Mouse (Mus musculus) limb, embryonic 12.5 days (tissue): ENCODE measurements at regions not wholly inside any gene's neighbourhood (a gene's known extent, or its start where the extent isn't known, plus 50 kb on each side); places are given as distances from the start of the nearest gene placed in this dataset.
"Not testable (repeated sequence)": the region's sequence is repeated elsewhere in the genome, so short reads cannot be mapped to it uniquely, and the experiment has no call there.

Source experiments
- ATAC-seq: fragments of 200-750 bp; cut with Nextera tagmentation; 2 replicates; pipeline ENCODE4 v1.8.0; 2017; ENCODE audit warnings: low read depth, moderate TSS enrichment; ENCODE audit not compliant: insufficient number of reproducible peaks, insufficient read depth, low FRiP score, low TSS enrichment
- H3K27ac ChIP-seq: fragments of 300-500 bp; sonication (generic); 2 replicates; pipeline ENCODE4 v1.5.1; 2016; ENCODE audit warnings: mild to moderate bottlenecking, moderate library complexity
- H3K27me3 ChIP-seq: fragments of 300-500 bp; sonication (generic); 2 replicates; pipeline ENCODE4 v1.6.1; 2016; ENCODE audit warnings: mild to moderate bottlenecking, moderate library complexity
- H3K36me3 ChIP-seq: fragments of 300-500 bp; sonication (generic); 2 replicates; pipeline ENCODE4 v1.6.1; 2016; ENCODE audit warnings: mild to moderate bottlenecking, moderate library complexity
- H3K4me1 ChIP-seq: fragments of 300-500 bp; sonication (generic); replicated peaks from 2 replicates; pipeline ENCODE4 v1.6.1; 2016
- H3K4me2 ChIP-seq: fragments of 300-500 bp; sonication (generic); 2 replicates; pipeline ENCODE4 v1.6.1; 2016; ENCODE audit warnings: mild to moderate bottlenecking, moderate library complexity
- H3K4me3 ChIP-seq: fragments of 300-500 bp; sonication (generic); replicated peaks from 2 replicates; pipeline ENCODE4 v1.5.1; 2016; ENCODE audit warnings: mild to moderate bottlenecking
- H3K9ac ChIP-seq: fragments of 300-500 bp; sonication (generic); replicated peaks from 2 replicates; pipeline ENCODE4 v1.6.1; 2016; ENCODE audit warnings: mild to moderate bottlenecking, moderate library complexity
- H3K9me3 ChIP-seq: fragments of 300-500 bp; sonication (generic); 2 replicates; pipeline ENCODE4 v1.6.1; 2016; ENCODE audit warnings: mild to moderate bottlenecking, moderate library complexity
- WGBS: fragments of 180-500 bp; shearing (Covaris S2); methylation state at CpG from one replicate; pipeline ENCODE4 v1.1.7; 2016; 5-methylcytosine and 5-hydroxymethylcytosine counted together

DNA sequence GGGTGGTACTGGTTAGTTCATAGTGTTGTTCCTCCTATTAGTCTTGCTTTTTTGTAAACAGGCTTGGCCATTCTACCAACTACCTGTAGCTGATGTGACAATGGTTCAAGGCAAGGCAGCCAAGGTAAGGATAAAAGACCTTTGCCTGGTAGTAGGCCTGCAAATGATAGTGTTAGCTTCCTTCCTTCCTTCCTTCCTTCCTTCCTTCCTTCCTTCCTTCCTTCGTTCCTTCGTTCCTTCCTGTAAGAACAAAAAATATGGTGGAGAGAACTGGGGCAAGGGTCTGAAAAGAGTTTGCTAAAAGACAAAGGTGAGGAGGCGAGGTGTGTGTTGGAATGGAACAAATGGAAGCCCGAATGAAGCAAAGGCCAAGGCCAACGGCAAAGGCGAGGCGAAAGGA lies 84.8 kb upstream of the Ezh2 start:
- H3K4me3 ChIP-seq, H3K4me2 ChIP-seq, H3K36me3 ChIP-seq, H3K9ac ChIP-seq, H3K27ac ChIP-seq, H3K9me3 ChIP-seq, H3K4me1 ChIP-seq, ATAC-seq, H3K27me3 ChIP-seq: not testable (repeated sequence)
- 70% methylated on average over 2 of the region's 7 CpGs for WGBS

DNA sequence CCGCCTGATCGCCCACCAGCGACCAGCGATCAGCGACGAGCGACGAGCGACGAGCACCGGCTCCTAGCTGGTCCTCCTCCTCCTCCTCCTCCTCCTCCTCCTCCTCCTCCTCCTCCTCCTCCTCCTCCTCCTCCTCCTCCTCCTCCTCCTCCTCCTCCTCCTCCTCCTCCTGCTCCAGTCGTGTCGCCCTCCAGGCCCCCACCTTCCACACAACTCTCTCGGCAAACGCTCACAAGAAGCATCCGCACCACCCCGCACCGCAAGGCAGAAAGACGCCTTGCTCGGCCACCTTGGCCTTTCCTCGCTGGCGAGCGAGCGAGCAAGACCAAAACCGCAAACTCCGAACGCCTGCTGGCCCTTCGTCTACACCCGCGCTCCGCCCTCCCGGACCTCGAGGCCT lies 77.6 kb upstream of the Ezh2 start:
- H3K4me3 ChIP-seq: peak overlapping the region; percentile 40
- peak overlapping the region; percentile 54 for H3K4me2 ChIP-seq
- not testable (repeated sequence) for H3K27ac ChIP-seq, ATAC-seq, H3K9ac ChIP-seq, H3K27me3 ChIP-seq, H3K36me3 ChIP-seq, H3K4me1 ChIP-seq, H3K9me3 ChIP-seq
- WGBS: 11% methylated on average over 15 of the region's 33 CpGs

DNA sequence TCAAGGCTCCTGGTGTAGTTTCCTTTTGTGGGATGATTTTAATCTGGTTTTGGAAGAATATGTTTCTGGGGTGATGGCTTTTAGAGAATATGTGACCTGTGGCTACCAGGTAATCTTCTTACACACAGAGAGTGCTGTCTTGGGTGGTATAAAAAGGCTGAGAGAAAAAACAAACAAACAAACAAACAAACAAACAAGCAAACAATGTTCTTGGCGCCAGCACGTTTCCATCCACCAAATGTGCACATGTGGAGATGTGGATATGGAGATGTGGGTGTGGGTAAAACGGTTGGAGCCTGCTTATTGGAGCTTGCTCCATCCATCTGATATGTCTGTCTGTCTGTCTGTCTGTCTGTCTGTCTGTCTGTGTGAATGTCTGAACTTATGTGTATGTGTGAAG lies 57.7 kb upstream of the Ezh2 start:
- WGBS: 66% methylated on average over 3 of the region's 3 CpGs
- not testable (repeated sequence) for H3K4me2 ChIP-seq, H3K27ac ChIP-seq, H3K36me3 ChIP-seq, H3K9ac ChIP-seq, H3K4me3 ChIP-seq, H3K4me1 ChIP-seq, H3K9me3 ChIP-seq, ATAC-seq
- H3K27me3 ChIP-seq: peaks cover 10% of the 10 kb centered on the region; the same call in 1 of the 2 replicates

DNA sequence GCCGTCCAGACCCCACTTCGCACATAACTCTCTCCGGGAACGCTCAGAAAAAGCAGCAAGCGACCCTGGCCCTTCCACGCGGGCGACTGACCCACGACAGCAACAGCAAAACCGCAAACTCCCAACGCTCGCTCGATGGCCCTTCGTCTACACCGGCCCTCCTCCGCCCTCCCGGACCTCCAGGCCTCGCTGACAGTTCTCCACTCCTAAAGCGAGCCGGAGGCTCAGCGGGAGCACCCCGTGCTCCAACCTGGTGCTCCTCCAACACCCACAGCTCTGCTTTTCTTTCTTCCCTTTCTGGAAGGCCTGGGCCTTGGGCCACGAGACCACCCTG lies 56.2 kb upstream of the Ezh2 start:
- Histone ChIP-seq H3K9ac (peak overlapping the region; percentile 69), H3K27ac (0 out of 2 replicates have a peak overlapping the region, but pooled peaks have one; percentile 57), H3K4me3 (peak overlapping the region; percentile 60), H3K27me3 (peaks cover 10% of the 10 kb centered on the region; the same call in 1 of the 2 replicates), H3K4me2 (peak overlapping the region; percentile 76)
- H3K4me1 ChIP-seq, H3K36me3 ChIP-seq, H3K9me3 ChIP-seq, ATAC-seq: not testable (repeated sequence)
- 2% methylated on average over 22 of the region's 23 CpGs for WGBS

DNA sequence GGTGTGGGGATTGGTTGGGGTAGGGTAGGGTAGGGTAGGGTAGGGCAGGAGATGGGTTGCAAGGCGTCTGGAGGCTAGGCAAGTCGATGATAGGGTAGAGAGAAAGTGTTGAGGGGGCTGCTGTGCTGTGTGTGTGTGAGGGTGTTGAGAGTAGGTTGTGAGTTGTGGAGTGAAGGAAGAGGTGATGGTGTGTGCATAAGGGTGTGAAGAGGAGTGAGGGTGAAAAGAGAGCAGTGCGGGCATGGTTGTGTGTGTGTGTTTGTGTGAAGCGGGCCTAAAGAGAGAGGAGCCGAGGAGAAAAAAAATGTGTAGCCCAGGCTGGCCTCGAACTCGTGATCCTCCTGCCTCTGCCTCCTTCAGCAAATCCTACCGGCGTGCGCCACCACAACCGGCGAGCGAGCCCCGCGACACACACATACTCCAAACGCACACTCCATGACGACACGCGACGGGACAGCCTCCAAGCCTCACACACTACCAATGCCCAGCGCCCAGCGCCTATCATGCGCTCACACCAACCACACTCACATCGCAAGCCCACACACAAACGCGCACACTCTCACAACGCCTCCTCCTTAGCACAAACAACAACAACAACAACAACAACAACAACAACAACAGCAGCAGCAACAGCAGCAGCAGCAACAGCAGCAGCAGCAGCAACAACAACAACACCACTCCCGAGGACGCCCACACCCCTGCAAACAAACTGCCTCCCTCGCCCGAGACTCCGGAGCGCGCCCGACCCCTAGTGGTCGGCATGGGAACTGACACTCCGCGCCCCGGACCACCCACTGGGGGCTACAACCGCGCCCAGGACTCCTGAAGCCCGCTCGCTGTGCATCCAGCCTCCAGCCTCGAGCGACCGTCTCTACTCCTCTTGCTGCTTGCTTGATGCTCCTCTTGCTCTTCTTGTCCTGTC lies 55.6 kb upstream of the Ezh2 start:
- H3K27me3 ChIP-seq: peaks cover 10% of the 10 kb centered on the region; the same call in 1 of the 2 replicates
- no peaks in the 10 kb centered on the region for H3K36me3 ChIP-seq
- peak overlapping the region; percentile 69 for H3K9ac ChIP-seq
- ATAC-seq: peak; percentile 98
- WGBS: 3% methylated on average over 46 of the region's 46 CpGs
- no peaks in the 10 kb centered on the region for H3K9me3 ChIP-seq
- peak overlapping the region; percentile 76 for H3K4me2 ChIP-seq
- peak overlapping the region; percentile 57; the same call in 1 of the 2 replicates for H3K27ac ChIP-seq
- peak overlapping the region; percentile 60 for H3K4me3 ChIP-seq
- H3K4me1 ChIP-seq: no peaks in the 10 kb centered on the region

DNA sequence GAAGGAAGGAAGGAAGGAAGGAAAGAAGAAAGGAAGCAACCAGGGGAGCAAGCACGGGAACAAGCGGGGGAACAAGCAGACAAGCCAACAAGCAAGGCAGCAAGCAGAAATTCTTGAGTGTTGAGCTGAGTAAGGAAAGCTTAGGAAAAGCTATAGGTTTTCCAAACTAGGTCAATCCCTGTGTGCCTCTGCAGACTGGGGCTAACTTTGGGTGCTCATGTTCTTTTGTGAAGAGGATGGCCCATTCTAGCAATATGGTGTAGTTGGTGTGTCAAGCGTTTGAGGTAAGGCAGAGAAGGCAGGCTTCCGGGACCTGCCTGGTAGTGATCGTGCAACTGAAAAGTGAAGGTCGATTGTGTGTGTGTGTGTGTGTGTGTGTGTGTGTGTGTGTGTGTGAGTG lies 54.8 kb upstream of the Ezh2 start:
- H3K27me3 ChIP-seq: peaks cover 10% of the 10 kb centered on the region; the same call in 1 of the 2 replicates
- no peak overlapping the region for H3K9ac ChIP-seq
- H3K36me3 ChIP-seq: no peaks in the 10 kb centered on the region
- no peaks in the 10 kb centered on the region for H3K4me1 ChIP-seq
- no peak for ATAC-seq
- no peak overlapping the region for H3K27ac ChIP-seq
- H3K9me3 ChIP-seq: no peaks in the 10 kb centered on the region
- WGBS: 87% methylated on average over 6 of the region's 6 CpGs
- no peak overlapping the region for H3K4me2 ChIP-seq
- H3K4me3 ChIP-seq: no peak overlapping the region

DNA sequence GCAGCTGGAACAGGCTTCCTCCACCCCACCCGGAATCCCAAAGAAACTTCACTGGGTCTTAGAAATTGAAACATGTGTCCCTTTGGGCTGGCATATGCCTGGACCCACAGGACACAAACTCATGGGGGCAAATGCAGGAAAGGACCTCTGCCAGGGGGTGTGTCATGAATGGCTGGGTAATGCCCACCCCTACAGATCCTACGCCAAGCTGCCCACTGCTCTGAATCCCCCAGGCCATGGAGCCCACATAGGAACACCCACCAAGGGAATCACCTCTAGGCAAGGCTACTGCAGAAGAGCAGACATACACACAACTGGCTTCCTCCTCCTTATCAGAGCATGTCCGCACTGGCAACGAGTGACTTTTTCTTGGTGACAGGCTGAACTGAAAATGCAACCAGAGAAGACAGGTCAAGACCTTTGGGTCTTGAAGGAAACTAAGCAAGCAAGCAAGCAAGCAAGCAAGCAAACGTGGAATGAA lies 54.4 kb upstream of the Ezh2 start:
- Histone ChIP-seq H3K4me2 (no peak overlapping the region), H3K9me3 (no peaks in the 10 kb centered on the region), H3K27me3 (peaks cover 10% of the 10 kb centered on the region; the same call in 1 of the 2 replicates), H3K36me3 (no peaks in the 10 kb centered on the region), H3K27ac (no peak overlapping the region), H3K9ac (no peak overlapping the region), H3K4me1 (no peaks in the 10 kb centered on the region), H3K4me3 (no peak overlapping the region)
- no peak for ATAC-seq
- WGBS: 82% methylated on average over 5 of the region's 5 CpGs

DNA sequence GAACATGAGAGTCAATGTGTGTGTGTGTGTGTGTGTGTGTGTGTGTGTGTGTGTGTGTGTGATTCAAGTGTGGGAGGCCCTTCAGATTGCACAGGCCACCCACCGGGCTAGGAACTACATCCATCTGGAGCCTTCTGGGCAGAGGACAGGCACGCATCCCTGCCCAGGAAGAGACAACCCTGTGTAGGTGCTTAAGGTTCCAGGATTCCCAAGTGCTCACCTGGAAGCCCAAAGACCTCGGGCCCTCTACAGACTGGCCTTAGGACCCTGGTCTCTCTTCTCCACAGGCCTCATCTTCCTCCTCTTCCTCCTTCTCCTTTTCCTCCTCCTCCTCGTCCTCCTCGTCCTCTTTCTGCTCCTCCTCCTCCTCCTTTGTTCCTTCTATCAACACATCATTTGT lies 53.8 kb upstream of the Ezh2 start:
- Histone ChIP-seq H3K9ac (no peak overlapping the region), H3K27me3 (peaks cover 10% of the 10 kb centered on the region; the same call in 1 of the 2 replicates), H3K4me2 (no peak overlapping the region), H3K4me1 (no peaks in the 10 kb centered on the region), H3K27ac (no peak overlapping the region), H3K9me3 (no peaks in the 10 kb centered on the region), H3K36me3 (no peaks in the 10 kb centered on the region), H3K4me3 (no peak overlapping the region)
- WGBS: 64% methylated on average over 5 of the region's 5 CpGs
- ATAC-seq: no peak

DNA sequence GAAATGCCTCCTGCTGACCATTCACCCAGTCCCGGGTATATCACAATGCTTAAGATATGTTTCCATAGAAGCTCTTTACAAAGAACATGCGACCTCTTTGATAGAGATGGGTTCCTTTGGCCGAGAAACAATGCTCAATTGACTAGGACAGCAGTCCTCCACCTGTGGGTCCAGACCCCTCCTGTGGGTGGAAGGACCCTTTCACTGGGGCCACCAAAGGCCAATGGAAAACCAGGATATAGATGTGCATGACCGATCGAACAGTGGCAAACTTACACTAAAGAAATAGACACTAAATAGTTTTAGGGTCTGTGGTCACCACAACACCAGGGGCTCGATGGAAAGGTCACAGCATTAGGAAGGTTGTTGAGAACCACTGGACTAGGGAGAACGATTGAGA lies 53.2 kb upstream of the Ezh2 start:
- Histone ChIP-seq H3K4me1 (no peaks in the 10 kb centered on the region), H3K9me3 (no peaks in the 10 kb centered on the region), H3K27ac (no peak overlapping the region), H3K4me3 (no peak overlapping the region), H3K27me3 (peaks cover 10% of the 10 kb centered on the region; the same call in 1 of the 2 replicates), H3K4me2 (no peak overlapping the region), H3K36me3 (no peaks in the 10 kb centered on the region), H3K9ac (no peak overlapping the region)
- no peak for ATAC-seq
- 88% methylated on average over 7 of the region's 7 CpGs for WGBS

DNA sequence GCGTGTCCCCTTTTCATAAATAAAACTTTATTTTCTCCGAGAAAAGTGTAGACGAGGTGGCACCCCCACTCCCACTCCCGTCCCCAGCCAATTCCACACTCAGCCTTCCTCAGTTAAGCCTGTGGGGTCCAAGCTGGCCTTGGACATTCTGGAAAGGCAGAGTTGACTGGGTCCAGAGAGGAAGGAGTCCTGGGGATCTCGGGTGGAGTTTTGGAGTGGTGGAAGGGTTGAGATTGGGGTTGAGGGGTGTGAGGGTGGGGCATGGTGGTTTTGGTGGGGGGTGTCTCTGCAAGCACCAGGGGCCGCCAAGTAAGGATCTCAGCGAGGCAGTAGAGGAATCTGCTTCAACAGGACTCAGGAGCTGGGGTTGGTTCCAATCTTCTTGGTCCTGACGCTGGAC lies 52.7 kb upstream of the Ezh2 start:
- Histone ChIP-seq H3K27ac (no peak overlapping the region), H3K27me3 (peaks cover 10% of the 10 kb centered on the region; the same call in 1 of the 2 replicates), H3K4me2 (no peak overlapping the region), H3K9me3 (no peaks in the 10 kb centered on the region), H3K4me3 (no peak overlapping the region), H3K36me3 (no peaks in the 10 kb centered on the region), H3K9ac (no peak overlapping the region), H3K4me1 (no peaks in the 10 kb centered on the region)
- no peak for ATAC-seq
- WGBS: 80% methylated on average over 8 of the region's 8 CpGs

DNA sequence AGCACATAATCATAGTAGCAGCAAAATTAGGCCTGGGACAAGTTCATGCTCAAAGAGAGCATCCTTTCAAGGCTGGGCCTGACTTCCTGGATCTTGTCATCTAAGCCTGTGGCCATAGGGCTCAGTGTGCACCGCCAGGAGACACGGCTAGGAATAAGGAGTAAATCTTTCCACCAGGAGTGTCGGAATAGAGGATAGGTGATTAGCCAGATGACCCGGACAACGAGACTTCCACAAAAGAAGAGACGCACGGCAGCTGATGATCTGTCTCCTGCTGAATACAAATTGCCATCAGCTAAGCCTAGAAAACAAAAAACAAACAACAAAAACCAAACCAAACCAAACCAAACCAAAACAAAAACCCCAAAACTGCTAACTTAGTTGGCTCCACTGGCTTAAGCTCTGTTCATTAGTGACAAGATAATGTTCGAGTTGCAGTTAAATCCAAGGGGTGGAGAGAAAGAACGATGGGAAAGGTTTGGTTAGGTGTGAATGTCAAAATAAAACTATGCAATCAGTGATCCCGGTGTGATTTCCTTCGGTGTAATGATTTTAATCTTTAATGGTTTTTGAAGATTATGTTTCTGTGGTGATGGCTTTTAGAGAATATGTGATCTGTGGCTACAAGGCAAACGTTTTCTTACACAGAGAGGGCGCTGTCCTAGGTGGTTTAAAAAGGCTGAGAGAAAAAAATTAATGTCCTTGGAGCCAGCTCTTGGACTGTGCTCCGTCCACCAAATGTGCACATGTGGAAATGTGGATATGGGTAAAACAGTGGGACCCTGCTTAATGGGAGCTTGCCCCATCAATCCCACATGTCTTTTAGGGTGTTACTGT lies 51.8 kb upstream of the Ezh2 start:
- Histone ChIP-seq H3K4me2 (no peak overlapping the region), H3K9me3 (no peaks in the 10 kb centered on the region), H3K4me1 (no peaks in the 10 kb centered on the region), H3K27me3 (peaks cover 10% of the 10 kb centered on the region; the same call in 1 of the 2 replicates), H3K27ac (no peak overlapping the region), H3K9ac (no peak overlapping the region), H3K36me3 (no peaks in the 10 kb centered on the region), H3K4me3 (no peak overlapping the region)
- no peak for ATAC-seq
- WGBS: 70% methylated on average over 14 of the region's 14 CpGs
